In genomic region chr10:56106333-56106995, GRCm38 (mm10) we compare ENCODE assay signal across 9 mouse cellular contexts. TPM values are rescaled to one million over a fixed set of nuclear protein-coding genes. Genes with fewer than 3 reads are reported as not detected.
DNase-seq lines count a peak whose midpoint lies in the region; ATAC-seq lines count a peak whose summit lies in the region.
"Had no signal": no experiment of that assay in that cellular context is flagged by ENCODE, and none has a peak within 500 bp of the region (broad histone marks: within the 10 kb centered on the region; RNA-seq: fewer than 3 reads in every experiment).

Gene Msl3l2, plus strand, starts transcription at chr10:56106917.

- H3K9me3 ChIP-seq in heart, embryonic 12.5 days (replicated peaks): no peaks in the 10 kb centered on the region
- 0 out of 2 replicates have a peak, but pooled peaks cover 3% of the 10 kb centered on the region for H3K9me3 ChIP-seq in kidney, embryonic 16.5 days (ENCODE audit: low read length)
- H3K9me3 ChIP-seq: G1E had no signal

- peak; percentile 10 for DNase-seq in A20 (ENCODE audit: low read depth, low spot score)
- DNase-seq in brain, embryonic 18.5 days (ENCODE audit: low read depth, low spot score): peak; percentile 20
- peak; percentile 67 for DNase-seq in fat pad, adult 2 months (ENCODE audit: extremely low read depth, low read depth, low spot score)
- peak; percentile 80 for DNase-seq in liver
- peak; percentile 78 for DNase-seq in monocyte, adult 2 months (ENCODE audit: low read depth in 1 of 2, low spot score in 2 of 2)
- DNase-seq in spleen, postnatal 36 days (ENCODE audit: low spot score in 2 of 2): peak; percentile 81 to 85

- H3K27ac ChIP-seq in heart, embryonic 12.5 days (ENCODE audit: poor library complexity, severe bottlenecking): peak within 1 kb of the TSS; percentile 70
- H3K27ac ChIP-seq in kidney, embryonic 16.5 days (ENCODE audit: low read length): no peak within 1 kb of the TSS

- H3K9ac ChIP-seq in heart, embryonic 12.5 days: peak within 1 kb of the TSS; percentile 58; the same call in 1 of the 2 replicates
- H3K9ac ChIP-seq in kidney, embryonic 16.5 days (replicated peaks; ENCODE audit: low read length): peak within 1 kb of the TSS; percentile 43

- H3K4me1 ChIP-seq in heart, embryonic 12.5 days (replicated peaks): no peaks in the 10 kb centered on the region; the same call in 1 of the 2 replicates
- 0 out of 2 replicates have a peak, but pooled peaks cover 8% of the 10 kb centered on the region for H3K4me1 ChIP-seq in kidney, embryonic 16.5 days (ENCODE audit: insufficient read depth, low read length)

- no peaks in the 10 kb centered on the region for H3K27me3 ChIP-seq in heart, embryonic 12.5 days (replicated peaks)
- H3K27me3 ChIP-seq in kidney, embryonic 16.5 days (ENCODE audit: insufficient read depth, low read length): no peaks in the 10 kb centered on the region

- WGBS in heart, embryonic 12.5 days: 21% methylated on average over 18 of the region's 18 CpGs
- 24% methylated on average over 18 of the region's 18 CpGs for WGBS in kidney, embryonic 16.5 days

- H3K36me3 ChIP-seq in heart, embryonic 12.5 days: no peaks in the 10 kb centered on the region
- H3K36me3 ChIP-seq in kidney, embryonic 16.5 days (ENCODE audit: insufficient read depth, low read length): no peaks in the 10 kb centered on the region
- H3K36me3 ChIP-seq: G1E had no signal

- H3K4me2 ChIP-seq in heart, embryonic 12.5 days: peak within 1 kb of the TSS; percentile 68
- H3K4me2 ChIP-seq in kidney, embryonic 16.5 days (replicated peaks; ENCODE audit: low read depth, low read length): peak within 1 kb of the TSS; percentile 47

- peak within 1 kb of the TSS; percentile 52 for H3K4me3 ChIP-seq in heart, embryonic 12.5 days
- peak within 1 kb of the TSS; percentile 28 for H3K4me3 ChIP-seq in kidney, embryonic 16.5 days (ENCODE audit: low read length)

- peak; percentile 81 for ATAC-seq in heart, embryonic 12.5 days (ENCODE audit: insufficient number of reproducible peaks, low FRiP score)
- ATAC-seq in kidney, embryonic 16.5 days (ENCODE audit: low FRiP score, low TSS enrichment): peak; percentile 92

RNA-seq across cellular contexts. Expression of gene Msl3l2, which starts in this region (rescaled TPM):
- polyA plus RNA-seq in heart, embryonic 12.5 days (2016; fragmentation: Nextera tagmentation; extraction: Ambion mirVana): 9.5 and 10.5 TPM in 2 replicates
- 5.8 and 6.4 TPM in 2 replicates for polyA plus RNA-seq in kidney, embryonic 16.5 days (2015; fragmentation: Nextera tagmentation; extraction: Ambion mirVana)
- polyA plus RNA-seq: G1E had no signal

Comparison
In these comparisons a context has a peak if more than half of its experiments do, and no peak if none do; other contexts are left out.
1. DNase-seq: peak in every context shown above with its lines; median percentile 83 in spleen, postnatal 36 days; 80 in liver; 78 in monocyte, adult 2 months; 67 in fat pad, adult 2 months; 20 in brain, embryonic 18.5 days; 10 in A20.